Mouse (Mus musculus) liver, embryonic 14 days (tissue): ENCODE measurements around the gene Zfp777. TPM values are rescaled to one million over a fixed set of nuclear protein-coding genes. Genes with fewer than 3 reads are reported as not detected.

Experiments used
- polyA plus RNA-seq: library from polyadenylated mRNA; depleted of rRNA; stranded (reverse); fragments of >200 nt; gene quantifications from 2 replicates; pipeline ENCODE4 v1.2.3, GENCODE M21; 2012; rRNA removed

Zfp777 gene
- 3.0 and 3.8 TPM in 2 replicates for polyA plus RNA-seq

DNA sequence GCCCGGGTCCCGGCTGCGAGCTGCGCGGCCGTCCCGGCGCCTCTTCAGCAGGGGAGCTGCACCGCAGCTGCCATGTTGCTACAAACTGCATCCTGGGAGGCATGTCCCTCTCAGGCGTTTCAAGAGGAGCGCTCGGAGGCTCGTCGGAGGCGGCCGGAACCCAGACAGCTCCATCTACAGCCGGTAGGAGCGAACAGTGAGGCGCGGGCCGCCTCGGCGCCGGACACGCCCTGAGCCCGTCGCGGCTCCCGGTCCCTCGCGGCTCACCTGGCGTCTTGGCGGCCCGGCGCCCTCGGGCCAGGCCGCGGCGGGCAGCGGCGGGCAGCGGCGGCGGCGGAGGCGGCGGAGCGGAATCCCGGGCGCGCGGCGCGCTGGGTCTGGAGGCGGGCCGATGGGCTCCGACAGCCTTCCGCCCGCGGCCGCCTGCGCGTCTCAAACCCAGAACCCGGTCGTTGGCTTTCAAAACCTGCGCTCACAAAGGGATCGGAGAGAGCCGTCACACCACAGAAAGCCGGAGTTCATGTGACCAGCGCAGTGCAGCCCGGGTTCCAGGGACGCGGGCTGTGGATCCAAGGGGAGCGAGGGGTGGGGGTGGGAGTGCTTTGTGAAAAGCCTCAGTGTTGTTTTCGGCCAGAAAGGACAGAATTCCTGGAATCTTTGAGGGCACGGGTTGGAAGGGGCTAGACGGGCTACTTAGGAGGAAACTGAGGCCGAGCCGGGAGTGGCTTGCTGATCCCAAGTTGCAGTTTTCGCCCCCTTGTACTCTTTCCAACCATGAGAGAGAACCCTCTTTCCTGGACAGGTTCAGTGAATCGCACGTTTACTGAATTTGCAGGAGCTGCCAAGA is at the start of gene Zfp777:
Gene Zfp777 (minus strand): TSS at position 486 of the 847 bp plus-strand sequence.

DNA sequence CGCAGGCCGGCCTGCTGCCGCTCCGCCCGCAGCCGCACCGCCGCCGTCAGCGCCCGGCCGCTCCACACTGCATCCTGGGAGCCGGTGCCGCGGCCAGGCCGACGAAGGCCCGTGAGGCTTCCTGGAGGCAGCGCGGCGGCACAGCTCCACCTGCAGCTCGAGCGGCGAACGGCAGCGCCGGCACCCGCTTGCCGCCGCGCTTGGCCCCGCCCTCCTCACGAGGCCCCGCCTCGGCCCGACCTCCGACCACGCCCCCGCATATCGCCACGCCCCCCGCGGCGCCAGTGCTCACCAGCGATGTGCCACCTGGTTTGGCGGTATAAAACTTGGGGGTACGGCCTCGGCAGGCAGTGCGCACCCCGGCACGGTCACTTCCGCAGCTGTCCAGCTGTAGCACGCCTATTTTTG is 37.8 kb upstream of the Zfp777 start, which contains the start of gene Zfp746:
Gene Zfp746 (minus strand): TSS at position 123 of the 408 bp plus-strand sequence.

Other genes with a start within 250 kb of the Zfp777 start
- gene Pdia4, start 235.5 kb downstream of the Zfp777 start, polyA plus RNA-seq = 47.7 and 51.4 TPM in 2 replicates
- 0.16 and 0.18 TPM in 2 replicates for gene Zfp786, start 218.0 kb downstream of the Zfp777 start, polyA plus RNA-seq
- gene Zfp398, start 213.2 kb downstream of the Zfp777 start, polyA plus RNA-seq = 1.7 TPM in 2 replicates
- 2.3 TPM in 2 replicates for gene Zfp282, start 171.7 kb downstream of the Zfp777 start, polyA plus RNA-seq
- 4.3 and 5.1 TPM in 2 replicates for gene Zfp212, start 128.4 kb downstream of the Zfp777 start, polyA plus RNA-seq
- 3.9 and 4.2 TPM in 2 replicates for gene Zfp956, start 95.5 kb downstream of the Zfp777 start, polyA plus RNA-seq
- 4.8 and 5.1 TPM in 2 replicates for gene Zfp746, start 37.7 kb upstream of the Zfp777 start, polyA plus RNA-seq